Mouse (Mus musculus) stomach, postnatal 0 days (tissue): ENCODE measurements at regions not wholly inside any gene's neighbourhood (a gene's known extent, or its start where the extent isn't known, plus 50 kb on each side); places are given as distances from the start of the nearest gene placed in this dataset.

Experiments
- ATAC-seq: fragments of 200-750 bp; cut with Nextera tagmentation; 2 replicates; pipeline ENCODE4 v1.8.0; 2017; ENCODE audit not compliant: low FRiP score, low TSS enrichment
- DNase-seq: peaks from one replicate; pipeline ENCODE4 v3.0.0-alpha.2; 2016; ENCODE audit warnings: low spot score
- H3K27ac ChIP-seq: fragments of 300-500 bp; sonication (generic); replicated peaks from 2 replicates; pipeline ENCODE4 v1.5.1; 2014; ENCODE audit warnings: mild to moderate bottlenecking, control low read depth
- H3K27me3 ChIP-seq: fragments of 300-500 bp; sonication (generic); 2 replicates; pipeline ENCODE4 v1.6.1; 2014; ENCODE audit warnings: low read length; ENCODE audit not compliant: control insufficient read depth, insufficient read depth
- H3K36me3 ChIP-seq: fragments of 300-500 bp; sonication (generic); 2 replicates; pipeline ENCODE4 v1.6.1; 2014; ENCODE audit warnings: low read length, mixed read lengths; ENCODE audit not compliant: control insufficient read depth, insufficient read depth
- H3K4me1 ChIP-seq: fragments of 300-500 bp; sonication (generic); replicated peaks from 2 replicates; pipeline ENCODE4 v1.6.1; 2014; ENCODE audit warnings: antibody characterized with exemption; ENCODE audit not compliant: control insufficient read depth, insufficient read depth
- H3K4me2 ChIP-seq: fragments of 300-500 bp; sonication (generic); replicated peaks from 2 replicates; pipeline ENCODE4 v1.6.1; 2014; ENCODE audit warnings: low read depth, mild to moderate bottlenecking, control low read depth, moderate library complexity
- H3K4me3 ChIP-seq: fragments of 300-500 bp; sonication (generic); 2 replicates; pipeline ENCODE4 v1.5.1; 2014; ENCODE audit warnings: low read depth, low read length, control low read depth
- H3K9ac ChIP-seq: fragments of 300-500 bp; sonication (generic); 2 replicates; pipeline ENCODE4 v1.6.1; 2014; ENCODE audit warnings: mild to moderate bottlenecking, low read length, control low read depth, mixed read lengths
- H3K9me3 ChIP-seq: fragments of 300-500 bp; sonication (generic); 2 replicates; pipeline ENCODE4 v1.6.1; 2016; ENCODE audit warnings: low read length; ENCODE audit not compliant: control insufficient read depth
- CTCF ChIP-seq: IDR thresholded peaks from 2 replicates; pipeline ENCODE4 v1.5.1; 2016; ENCODE audit warnings: antibody characterized with exemption, low read depth, mild to moderate bottlenecking, moderate library complexity
- EP300 ChIP-seq: optimal IDR thresholded peaks from 2 replicates; pipeline ENCODE3; 2016; ENCODE audit warnings: antibody characterized with exemption
- WGBS: fragments of 180-500 bp; shearing (Covaris S2); extraction: QIAGEN DNeasy Blood & Tissue Kit; methylation state at CpG from one replicate; pipeline ENCODE4 v1.1.7; 2014; 5-methylcytosine and 5-hydroxymethylcytosine counted together

GRCm38 (mm10) chr15:27325847-27326548, 140.5 kb upstream of the Ank start:
- Histone ChIP-seq H3K36me3 (no peaks in the 10 kb centered on the region), H3K4me3 (no peak overlapping the region), H3K27ac (no peak overlapping the region), H3K9me3 (no peaks in the 10 kb centered on the region), H3K4me1 (no peaks in the 10 kb centered on the region), H3K4me2 (no peak overlapping the region), H3K27me3 (no peaks in the 10 kb centered on the region), H3K9ac (no peak overlapping the region)
- 24% methylated on average over 15 of the region's 15 CpGs for WGBS
- TF ChIP-seq CTCF (peak; percentile 93), EP300 (no peak)
- ATAC-seq (peak; percentile 79), DNase-seq (peak; percentile 66)

GRCm38 (mm10) chr15:27326549-27326876, 140.0 kb upstream of the Ank start:
- DNase-seq, result no peak
- no peak for ATAC-seq
- H3K9me3 ChIP-seq, result no peaks in the 10 kb centered on the region
- no peaks in the 10 kb centered on the region for H3K4me1 ChIP-seq
- no peak overlapping the region for H3K4me3 ChIP-seq
- H3K36me3 ChIP-seq, result no peaks in the 10 kb centered on the region
- H3K27ac ChIP-seq, result no peak overlapping the region
- no peaks in the 10 kb centered on the region for H3K27me3 ChIP-seq
- TF ChIP-seq EP300, result no peak
- no peak for TF ChIP-seq CTCF
- no peak overlapping the region for H3K4me2 ChIP-seq
- 69% methylated on average over 5 of the region's 5 CpGs for WGBS
- no peak overlapping the region for H3K9ac ChIP-seq

GRCm38 (mm10) chr15:27327744-27328143, 138.7 kb upstream of the Ank start:
- H3K4me1 ChIP-seq, result no peaks in the 10 kb centered on the region
- 82% methylated on average over 5 of the region's 5 CpGs for WGBS
- TF ChIP-seq CTCF, result no peak
- no peak for TF ChIP-seq EP300
- no peak overlapping the region for H3K4me3 ChIP-seq
- H3K9ac ChIP-seq, result no peak overlapping the region
- H3K9me3 ChIP-seq, result no peaks in the 10 kb centered on the region
- H3K4me2 ChIP-seq, result no peak overlapping the region
- ATAC-seq, result no peak
- no peaks in the 10 kb centered on the region for H3K36me3 ChIP-seq
- H3K27me3 ChIP-seq, result no peaks in the 10 kb centered on the region
- DNase-seq, result no peak
- H3K27ac ChIP-seq, result no peak overlapping the region

- ATAC-seq (no peak), DNase-seq (no peak)
- Histone ChIP-seq H3K9me3 (no peaks in the 10 kb centered on the region), H3K4me1 (no peaks in the 10 kb centered on the region), H3K27ac (no peak overlapping the region), H3K27me3 (no peaks in the 10 kb centered on the region), H3K9ac (no peak overlapping the region), H3K4me2 (no peak overlapping the region), H3K4me3 (no peak overlapping the region), H3K36me3 (no peaks in the 10 kb centered on the region)
- WGBS, result 80% methylated on average over 2 of the region's 2 CpGs
- TF ChIP-seq EP300, result no peak
- no peak for TF ChIP-seq CTCF
Observed at GRCm38 (mm10) chr15:27328441-27328840, 138.0 kb upstream of the Ank start.

- Histone ChIP-seq H3K4me1 (no peaks in the 10 kb centered on the region), H3K27ac (no peak overlapping the region), H3K4me2 (no peak overlapping the region), H3K9me3 (no peaks in the 10 kb centered on the region), H3K27me3 (no peaks in the 10 kb centered on the region), H3K4me3 (no peak overlapping the region), H3K36me3 (no peaks in the 10 kb centered on the region), H3K9ac (no peak overlapping the region)
- 64% methylated on average over 4 of the region's 4 CpGs for WGBS
- DNase-seq (no peak), ATAC-seq (no peak)
- TF ChIP-seq CTCF (no peak), EP300 (no peak)
Observed at GRCm38 (mm10) chr15:27340070-27340469, 126.4 kb upstream of the Ank start.

- no peaks in the 10 kb centered on the region for H3K9me3 ChIP-seq
- no peak for DNase-seq
- H3K4me2 ChIP-seq, result no peak overlapping the region
- H3K9ac ChIP-seq, result no peak overlapping the region
- no peak overlapping the region for H3K27ac ChIP-seq
- TF ChIP-seq CTCF, result no peak
- no peak for TF ChIP-seq EP300
- no peaks in the 10 kb centered on the region for H3K4me1 ChIP-seq
- H3K36me3 ChIP-seq, result no peaks in the 10 kb centered on the region
- no peak for ATAC-seq
- H3K27me3 ChIP-seq, result no peaks in the 10 kb centered on the region
- no peak overlapping the region for H3K4me3 ChIP-seq
- WGBS, result 61% methylated on average over 5 of the region's 5 CpGs
Observed at GRCm38 (mm10) chr15:27341518-27341976, 124.9 kb upstream of the Ank start.
